Mouse (Mus musculus) stomach, postnatal 0 days (tissue): ENCODE results near the gene C2cd3. TPM values are rescaled to one million over a fixed set of nuclear protein-coding genes. Genes with fewer than 3 reads are reported as not detected.

ENCODE experiments used
- ATAC-seq: fragments of 200-750 bp; cut with Nextera tagmentation; 2 replicates; pipeline ENCODE4 v1.8.0; 2017; ENCODE audit not compliant: low FRiP score, low TSS enrichment
- DNase-seq: peaks from one replicate; pipeline ENCODE4 v3.0.0-alpha.2; 2016; ENCODE audit warnings: low spot score
- H3K27ac ChIP-seq: fragments of 300-500 bp; sonication (generic); replicated peaks from 2 replicates; pipeline ENCODE4 v1.5.1; 2014; ENCODE audit warnings: mild to moderate bottlenecking, control low read depth
- H3K27me3 ChIP-seq: fragments of 300-500 bp; sonication (generic); 2 replicates; pipeline ENCODE4 v1.6.1; 2014; ENCODE audit warnings: low read length; ENCODE audit not compliant: control insufficient read depth, insufficient read depth
- H3K36me3 ChIP-seq: fragments of 300-500 bp; sonication (generic); 2 replicates; pipeline ENCODE4 v1.6.1; 2014; ENCODE audit warnings: low read length, mixed read lengths; ENCODE audit not compliant: control insufficient read depth, insufficient read depth
- H3K4me1 ChIP-seq: fragments of 300-500 bp; sonication (generic); replicated peaks from 2 replicates; pipeline ENCODE4 v1.6.1; 2014; ENCODE audit warnings: antibody characterized with exemption; ENCODE audit not compliant: control insufficient read depth, insufficient read depth
- H3K4me2 ChIP-seq: fragments of 300-500 bp; sonication (generic); replicated peaks from 2 replicates; pipeline ENCODE4 v1.6.1; 2014; ENCODE audit warnings: low read depth, mild to moderate bottlenecking, control low read depth, moderate library complexity
- H3K4me3 ChIP-seq: fragments of 300-500 bp; sonication (generic); 2 replicates; pipeline ENCODE4 v1.5.1; 2014; ENCODE audit warnings: low read depth, low read length, control low read depth
- H3K9ac ChIP-seq: fragments of 300-500 bp; sonication (generic); 2 replicates; pipeline ENCODE4 v1.6.1; 2014; ENCODE audit warnings: mild to moderate bottlenecking, low read length, control low read depth, mixed read lengths
- H3K9me3 ChIP-seq: fragments of 300-500 bp; sonication (generic); 2 replicates; pipeline ENCODE4 v1.6.1; 2016; ENCODE audit warnings: low read length; ENCODE audit not compliant: control insufficient read depth
- CTCF ChIP-seq: IDR thresholded peaks from 2 replicates; pipeline ENCODE4 v1.5.1; 2016; ENCODE audit warnings: antibody characterized with exemption, low read depth, mild to moderate bottlenecking, moderate library complexity
- EP300 ChIP-seq: optimal IDR thresholded peaks from 2 replicates; pipeline ENCODE3; 2016; ENCODE audit warnings: antibody characterized with exemption
- WGBS: fragments of 180-500 bp; shearing (Covaris S2); extraction: QIAGEN DNeasy Blood & Tissue Kit; methylation state at CpG from one replicate; pipeline ENCODE4 v1.1.7; 2014; 5-methylcytosine and 5-hydroxymethylcytosine counted together
- polyA plus RNA-seq: library from polyadenylated mRNA; unstranded; fragments of >200 nt; fragmentation: Nextera tagmentation; extraction: Ambion mirVana; gene quantifications from 2 replicates; pipeline ENCODE4 v1.2.1, GENCODE M21; 2015

The C2cd3 gene
- polyA plus RNA-seq, 1 experiment from 2014 or later: 5.6 TPM

DNA sequence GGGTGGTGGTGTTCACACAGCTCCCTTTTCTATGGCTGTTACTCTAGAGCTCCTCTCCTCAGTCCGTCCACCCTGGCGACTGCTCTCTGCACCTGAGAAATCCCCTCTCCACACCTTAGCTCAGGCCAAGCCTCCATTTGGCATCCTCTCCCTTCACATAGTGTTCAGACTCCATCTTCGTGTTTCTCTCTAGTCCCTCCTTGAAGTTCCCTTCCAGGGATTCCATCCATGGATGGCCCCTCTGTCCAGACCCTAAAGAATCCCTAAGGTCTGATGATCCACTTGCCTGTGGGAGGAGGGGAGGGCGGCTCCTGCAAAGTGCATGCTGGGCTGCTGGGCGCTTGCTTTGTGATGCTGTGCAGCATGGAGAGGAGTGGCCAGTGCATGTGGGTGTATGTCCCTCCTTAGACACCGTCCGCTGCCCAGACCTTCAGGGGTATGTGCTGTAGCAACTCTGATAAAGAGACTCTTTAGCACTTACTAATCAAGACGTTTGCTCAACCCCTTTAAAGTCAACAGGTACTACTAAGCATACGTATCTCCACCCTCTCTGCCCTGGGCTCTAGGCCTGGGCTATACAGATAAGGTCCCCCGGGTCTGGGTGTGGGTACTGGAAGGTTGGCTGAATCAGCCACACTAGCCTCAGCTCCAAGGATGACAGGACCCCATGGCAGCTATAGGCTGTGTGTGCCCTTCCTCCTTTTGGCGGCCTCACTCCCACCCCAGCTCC is 94.9 kb downstream of the C2cd3 start:
- Histone ChIP-seq H3K4me1 (peaks cover 11% of the 10 kb centered on the region), H3K36me3 (no peaks in the 10 kb centered on the region), H3K9me3 (no peaks in the 10 kb centered on the region), H3K4me3 (no peak overlapping the region), H3K27me3 (no peaks in the 10 kb centered on the region), H3K27ac (peak overlapping the region; percentile 92), H3K9ac (no peak overlapping the region), H3K4me2 (peak overlapping the region; percentile 17; the same call in 1 of the 2 replicates)
- peak; percentile 85 for ATAC-seq
- peak; percentile 80 for DNase-seq
- TF ChIP-seq EP300 (no peak), CTCF (no peak)
- WGBS: 70% methylated on average over 11 of the region's 11 CpGs

DNA sequence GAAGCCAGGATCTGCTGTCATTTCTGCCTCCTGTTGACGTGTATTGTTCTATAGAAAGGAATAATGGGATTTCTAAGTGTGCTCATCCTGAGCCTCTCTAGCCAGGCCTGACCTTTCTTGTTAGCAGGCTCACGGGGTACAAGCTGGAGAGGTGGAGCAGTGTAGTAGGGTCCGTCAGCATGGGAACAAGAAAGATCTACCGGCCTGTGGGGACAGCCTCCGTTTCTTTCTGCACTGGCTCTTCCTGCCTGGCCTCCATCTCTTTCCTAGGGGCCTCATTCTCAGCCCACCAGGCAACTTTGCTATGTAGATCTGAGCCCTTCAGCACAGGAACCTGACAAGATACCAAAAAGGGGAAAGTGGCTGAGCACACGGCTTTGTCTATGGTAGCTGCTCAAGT is 96.7 kb downstream of the C2cd3 start:
- no peak overlapping the region for H3K4me2 ChIP-seq
- no peaks in the 10 kb centered on the region for H3K27me3 ChIP-seq
- H3K27ac ChIP-seq: no peak overlapping the region
- H3K9ac ChIP-seq: no peak overlapping the region
- no peak for TF ChIP-seq EP300
- TF ChIP-seq CTCF: no peak
- ATAC-seq: no peak
- no peaks in the 10 kb centered on the region for H3K36me3 ChIP-seq
- 89% methylated on average over 6 of the region's 6 CpGs for WGBS
- peaks cover 11% of the 10 kb centered on the region for H3K4me1 ChIP-seq
- no peak for DNase-seq
- no peak overlapping the region for H3K4me3 ChIP-seq
- H3K9me3 ChIP-seq: no peaks in the 10 kb centered on the region

DNA sequence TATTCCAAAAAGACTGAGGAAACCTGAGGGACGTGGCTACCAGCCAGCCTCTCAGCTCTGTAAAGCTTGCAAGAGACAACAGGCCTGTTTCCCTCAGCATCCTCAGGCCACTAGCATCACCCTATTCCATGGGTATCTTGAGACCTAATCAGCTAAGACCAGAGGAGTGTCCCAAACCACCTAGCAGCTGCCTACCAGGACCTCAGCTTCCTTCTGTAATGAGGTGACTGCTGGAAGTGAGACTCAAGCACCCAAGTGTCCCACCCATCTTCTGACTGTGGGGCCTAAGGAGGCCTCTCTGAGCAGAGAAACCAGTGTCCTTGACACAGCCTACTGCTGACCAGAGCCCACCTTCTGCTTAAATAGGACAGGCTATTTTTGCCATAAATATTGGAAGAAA is 97.5 kb downstream of the C2cd3 start:
- H3K4me1 ChIP-seq: peaks cover 11% of the 10 kb centered on the region
- no peak overlapping the region for H3K4me2 ChIP-seq
- H3K9me3 ChIP-seq: no peaks in the 10 kb centered on the region
- no peak for ATAC-seq
- H3K27ac ChIP-seq: no peak overlapping the region
- TF ChIP-seq CTCF (no peak), EP300 (no peak)
- no peak overlapping the region for H3K4me3 ChIP-seq
- DNase-seq: no peak
- H3K27me3 ChIP-seq: no peaks in the 10 kb centered on the region
- H3K36me3 ChIP-seq: no peaks in the 10 kb centered on the region
- 94% methylated on average over 1 of the region's 1 CpGs for WGBS
- no peak overlapping the region for H3K9ac ChIP-seq

- no peak overlapping the region for H3K4me2 ChIP-seq
- WGBS: 91% methylated on average over 11 of the region's 11 CpGs
Measured at GRCm38 (mm10) chr7:100470796-100471406, 98.9 kb downstream of the C2cd3 start.

GRCm38 (mm10) chr7:100471407-100471797 is 99.4 kb downstream of the C2cd3 start:
- no peak for DNase-seq
- TF ChIP-seq CTCF (no peak), EP300 (no peak)
- Histone ChIP-seq H3K27me3 (no peaks in the 10 kb centered on the region), H3K36me3 (no peaks in the 10 kb centered on the region), H3K27ac (no peak overlapping the region), H3K9ac (no peak overlapping the region), H3K4me3 (no peak overlapping the region), H3K9me3 (no peaks in the 10 kb centered on the region), H3K4me2 (no peak overlapping the region), H3K4me1 (peaks cover 4% of the 10 kb centered on the region; the same call in 1 of the 2 replicates)
- no peak for ATAC-seq
- 88% methylated on average over 1 of the region's 1 CpGs for WGBS

More at GRCm38 (mm10) chr7:100470796-100471406, 98.9 kb downstream of the C2cd3 start:
- TF ChIP-seq CTCF: no peak
- no peaks in the 10 kb centered on the region for H3K9me3 ChIP-seq
- peaks cover 7% of the 10 kb centered on the region; the same call in 1 of the 2 replicates for H3K4me1 ChIP-seq
- ATAC-seq (no peak), DNase-seq (no peak)
- H3K36me3 ChIP-seq: no peaks in the 10 kb centered on the region
- H3K4me3 ChIP-seq: no peak overlapping the region
- no peak overlapping the region for H3K9ac ChIP-seq
- no peak overlapping the region for H3K27ac ChIP-seq
- H3K27me3 ChIP-seq: no peaks in the 10 kb centered on the region

GRCm38 (mm10) chr7:100472777-100473176 is 100.7 kb downstream of the C2cd3 start, which contains the start of gene Ucp3:
Gene Ucp3, plus strand, starts transcription at chr7:100472990.
- ATAC-seq: no peak

More at GRCm38 (mm10) chr7:100472777-100473176, 100.7 kb downstream of the C2cd3 start, which contains the start of gene Ucp3:
- Histone ChIP-seq H3K4me2 (no peak within 1 kb of the TSS), H3K4me1 (peaks cover 4% of the 10 kb centered on the region; the same call in 1 of the 2 replicates), H3K27ac (no peak within 1 kb of the TSS), H3K9ac (no peak within 1 kb of the TSS), H3K4me3 (no peak within 1 kb of the TSS), H3K9me3 (no peaks in the 10 kb centered on the region), H3K36me3 (no peaks in the 10 kb centered on the region), H3K27me3 (no peaks in the 10 kb centered on the region)
- WGBS: 82% methylated on average over 6 of the region's 6 CpGs
- no peak for DNase-seq
- TF ChIP-seq CTCF (no peak), EP300 (no peak)
